Mouse (Mus musculus): ENCODE measurements at regions not wholly inside any gene's neighbourhood (a gene's known extent, or its start where the extent isn't known, plus 50 kb on each side); places are given as distances from the start of the nearest gene placed in this dataset.

- TF ChIP-seq CTCF (conservative IDR thresholded peaks at IDR 0.05; ENCODE audit: insufficient read depth, insufficient read length, low read depth, low read length) (no peak), POLR2A (IDR thresholded peaks at IDR 0.05; ENCODE audit: low read depth, low read length) (no peak)
These were observed 119.1 kb upstream of the Gdf10 start for GRCm38 (mm10) chr14:33804321-33804720.

Measured in kidney, adult 2 months (tissue).